Mouse (Mus musculus) forebrain, embryonic 10.5 days (tissue): ENCODE data around the gene Cdc34b. TPM values are rescaled to one million over a fixed set of nuclear protein-coding genes. Genes with fewer than 3 reads are reported as not detected.

ENCODE experiments used
- DNase-seq: peaks from one replicate; pipeline ENCODE4 v3.0.0-alpha.2; 2017; ENCODE audit warnings: low spot score; ENCODE audit errors: extremely low spot score
- H3K27ac ChIP-seq: fragments of 300-500 bp; sonication (generic); 2 replicates; pipeline ENCODE4 v1.5.1; 2016; ENCODE audit warnings: mild to moderate bottlenecking
- H3K27me3 ChIP-seq: fragments of 300-500 bp; sonication (generic); 2 replicates; pipeline ENCODE4 v1.6.1; 2016; ENCODE audit warnings: mild to moderate bottlenecking; ENCODE audit not compliant: poor library complexity, severe bottlenecking
- H3K36me3 ChIP-seq: fragments of 300-500 bp; sonication (generic); replicated peaks from 2 replicates; pipeline ENCODE4 v1.6.1; 2016; ENCODE audit warnings: mild to moderate bottlenecking, moderate library complexity
- H3K4me1 ChIP-seq: fragments of 300-500 bp; sonication (generic); 2 replicates; pipeline ENCODE4 v1.6.1; 2016
- H3K4me3 ChIP-seq: fragments of 300-500 bp; sonication (generic); 2 replicates; pipeline ENCODE4 v1.5.1; 2016; ENCODE audit warnings: mild to moderate bottlenecking, moderate library complexity
- H3K9me3 ChIP-seq: fragments of 300-500 bp; sonication (generic); 2 replicates; pipeline ENCODE4 v1.6.1; 2016; ENCODE audit warnings: mild to moderate bottlenecking, moderate library complexity
- WGBS: fragments of 180-500 bp; shearing (Covaris S2); methylation state at CpG from one replicate; pipeline ENCODE4 v1.1.7; 2016; 5-methylcytosine and 5-hydroxymethylcytosine counted together
- polyA plus RNA-seq: library from polyadenylated mRNA; unstranded; fragments of >200 nt; fragmentation: Nextera tagmentation; extraction: Ambion mirVana; gene quantifications from 2 replicates; pipeline ENCODE4 v1.2.1, GENCODE M21; 2016

Cdc34b gene
- polyA plus RNA-seq, 1 experiment from 2014 or later, result 0.20 TPM

GRCm38 (mm10) chr11:94716754-94717153 is 24.8 kb upstream of the Cdc34b start:
- WGBS, result 25% methylated on average over 9 of the region's 9 CpGs
- Histone ChIP-seq H3K27me3 (0 out of 2 replicates have a peak, but pooled peaks cover 10% of the 10 kb centered on the region), H3K9me3 (no peaks in the 10 kb centered on the region), H3K36me3 (no peaks in the 10 kb centered on the region), H3K27ac (0 out of 2 replicates have a peak overlapping the region, but pooled peaks have one; percentile 36), H3K4me1 (peaks cover 19% of the 10 kb centered on the region), H3K4me3 (0 out of 2 replicates have a peak overlapping the region, but pooled peaks have one; percentile 14)
- peak; percentile 38 for DNase-seq

GRCm38 (mm10) chr11:94717239-94717638 is 24.3 kb upstream of the Cdc34b start:
- peaks cover 19% of the 10 kb centered on the region for H3K4me1 ChIP-seq
- WGBS, result 53% methylated on average over 11 of the region's 11 CpGs
- no peaks in the 10 kb centered on the region for H3K36me3 ChIP-seq
- 0 out of 2 replicates have a peak overlapping the region, but pooled peaks have one; percentile 36 for H3K27ac ChIP-seq
- 0 out of 2 replicates have a peak overlapping the region, but pooled peaks have one; percentile 14 for H3K4me3 ChIP-seq
- no peaks in the 10 kb centered on the region for H3K9me3 ChIP-seq
- DNase-seq, result no peak
- 0 out of 2 replicates have a peak, but pooled peaks cover 10% of the 10 kb centered on the region for H3K27me3 ChIP-seq

GRCm38 (mm10) chr11:94718113-94718909 is 23.3 kb upstream of the Cdc34b start:
- Histone ChIP-seq H3K27ac (no peak overlapping the region), H3K4me3 (no peak overlapping the region), H3K36me3 (no peaks in the 10 kb centered on the region), H3K27me3 (0 out of 2 replicates have a peak, but pooled peaks cover 10% of the 10 kb centered on the region), H3K9me3 (no peaks in the 10 kb centered on the region), H3K4me1 (peaks cover 16% of the 10 kb centered on the region)
- no peak for DNase-seq
- 91% methylated on average over 7 of the region's 7 CpGs for WGBS

GRCm38 (mm10) chr11:94719216-94719615 is 22.4 kb upstream of the Cdc34b start:
- Histone ChIP-seq H3K4me1 (peaks cover 13% of the 10 kb centered on the region), H3K27me3 (0 out of 2 replicates have a peak, but pooled peaks cover under 1% of the 10 kb centered on the region), H3K27ac (no peak overlapping the region), H3K36me3 (no peaks in the 10 kb centered on the region), H3K9me3 (no peaks in the 10 kb centered on the region), H3K4me3 (no peak overlapping the region)
- WGBS, result 85% methylated on average over 2 of the region's 2 CpGs
- DNase-seq, result no peak

GRCm38 (mm10) chr11:94727306-94727705 is 14.3 kb upstream of the Cdc34b start:
- Histone ChIP-seq H3K36me3 (no peaks in the 10 kb centered on the region), H3K4me1 (no peaks in the 10 kb centered on the region), H3K4me3 (no peak overlapping the region), H3K9me3 (no peaks in the 10 kb centered on the region), H3K27ac (no peak overlapping the region), H3K27me3 (no peaks in the 10 kb centered on the region)
- 92% methylated on average over 3 of the region's 3 CpGs for WGBS
- no peak for DNase-seq

- Histone ChIP-seq H3K27ac (no peak overlapping the region), H3K9me3 (no peaks in the 10 kb centered on the region), H3K4me3 (no peak overlapping the region), H3K36me3 (no peaks in the 10 kb centered on the region), H3K4me1 (no peaks in the 10 kb centered on the region), H3K27me3 (no peaks in the 10 kb centered on the region)
- DNase-seq, result no peak
- 68% methylated on average over 3 of the region's 3 CpGs for WGBS
These were observed 13.0 kb upstream of the Cdc34b start for GRCm38 (mm10) chr11:94728545-94728944.

GRCm38 (mm10) chr11:94729565-94729964 is 12.0 kb upstream of the Cdc34b start:
- Histone ChIP-seq H3K4me3 (no peak overlapping the region), H3K27ac (no peak overlapping the region), H3K4me1 (no peaks in the 10 kb centered on the region), H3K27me3 (no peaks in the 10 kb centered on the region), H3K36me3 (no peaks in the 10 kb centered on the region), H3K9me3 (no peaks in the 10 kb centered on the region)
- DNase-seq, result no peak
- 37% methylated on average over 4 of the region's 4 CpGs for WGBS

- H3K27ac ChIP-seq, result no peak overlapping the region
- H3K36me3 ChIP-seq, result no peaks in the 10 kb centered on the region
- H3K4me3 ChIP-seq, result no peak overlapping the region
- no peaks in the 10 kb centered on the region for H3K9me3 ChIP-seq
- DNase-seq, result peak; percentile 46
- H3K4me1 ChIP-seq, result no peaks in the 10 kb centered on the region
- no peaks in the 10 kb centered on the region for H3K27me3 ChIP-seq
- WGBS, result 32% methylated on average over 5 of the region's 5 CpGs
These were observed 11.3 kb upstream of the Cdc34b start for GRCm38 (mm10) chr11:94730261-94730660.

- Histone ChIP-seq H3K27me3 (no peaks in the 10 kb centered on the region), H3K9me3 (no peaks in the 10 kb centered on the region), H3K4me3 (no peak overlapping the region), H3K27ac (no peak overlapping the region), H3K36me3 (no peaks in the 10 kb centered on the region), H3K4me1 (peaks cover 3% of the 10 kb centered on the region; the same call in 1 of the 2 replicates)
- WGBS, result 89% methylated on average over 12 of the region's 12 CpGs
- no peak for DNase-seq
These were observed 10.4 kb upstream of the Cdc34b start for GRCm38 (mm10) chr11:94731229-94731628.

GRCm38 (mm10) chr11:94732773-94733172 is 8.8 kb upstream of the Cdc34b start:
- peaks cover 3% of the 10 kb centered on the region; the same call in 1 of the 2 replicates for H3K4me1 ChIP-seq
- 47% methylated on average over 8 of the region's 8 CpGs for WGBS
- no peak overlapping the region for H3K4me3 ChIP-seq
- H3K27me3 ChIP-seq, result no peaks in the 10 kb centered on the region
- no peaks in the 10 kb centered on the region for H3K36me3 ChIP-seq
- H3K9me3 ChIP-seq, result no peaks in the 10 kb centered on the region
- H3K27ac ChIP-seq, result no peak overlapping the region
- no peak for DNase-seq

GRCm38 (mm10) chr11:94735746-94736145 is 5.8 kb upstream of the Cdc34b start:
- no peak for DNase-seq
- Histone ChIP-seq H3K36me3 (no peaks in the 10 kb centered on the region), H3K9me3 (no peaks in the 10 kb centered on the region), H3K27ac (no peak overlapping the region), H3K4me3 (no peak overlapping the region), H3K27me3 (no peaks in the 10 kb centered on the region), H3K4me1 (peaks cover 3% of the 10 kb centered on the region; the same call in 1 of the 2 replicates)
- WGBS, result 78% methylated on average over 2 of the region's 2 CpGs

GRCm38 (mm10) chr11:94752946-94753713 is 11.5 kb downstream of the Cdc34b start:
- no peaks in the 10 kb centered on the region for H3K27me3 ChIP-seq
- WGBS, result 74% methylated on average over 2 of the region's 2 CpGs
- no peaks in the 10 kb centered on the region for H3K4me1 ChIP-seq
- no peak for DNase-seq
- H3K4me3 ChIP-seq, result no peak overlapping the region
- H3K27ac ChIP-seq, result no peak overlapping the region
- H3K9me3 ChIP-seq, result no peaks in the 10 kb centered on the region
- no peaks in the 10 kb centered on the region for H3K36me3 ChIP-seq

- no peak overlapping the region for H3K27ac ChIP-seq
These were observed 18.3 kb downstream of the Cdc34b start for GRCm38 (mm10) chr11:94759916-94760315.

More at GRCm38 (mm10) chr11:94759916-94760315, 18.3 kb downstream of the Cdc34b start:
- no peaks in the 10 kb centered on the region for H3K36me3 ChIP-seq
- no peak for DNase-seq
- no peaks in the 10 kb centered on the region for H3K27me3 ChIP-seq
- H3K9me3 ChIP-seq, result no peaks in the 10 kb centered on the region
- no peak overlapping the region for H3K4me3 ChIP-seq
- 89% methylated on average over 6 of the region's 6 CpGs for WGBS
- H3K4me1 ChIP-seq, result no peaks in the 10 kb centered on the region
